Mouse (Mus musculus) cortical plate, adult 2 months (tissue): ENCODE results near the gene Rassf2. TPM values are rescaled to one million over a fixed set of nuclear protein-coding genes. Genes with fewer than 3 reads are reported as not detected.

ENCODE experiments used
- H3K27ac ChIP-seq: fragments of 200-500 bp; 2 replicates; pipeline ENCODE4 v1.5.1; 2012; ENCODE audit warnings: low read length, control low read depth, inconsistent platforms; ENCODE audit not compliant: insufficient read depth
- H3K4me1 ChIP-seq: fragments of 200-500 bp; 2 replicates; pipeline ENCODE4 v1.6.1; 2011; ENCODE audit warnings: low read length; ENCODE audit not compliant: control insufficient read depth, insufficient read depth
- H3K4me3 ChIP-seq: fragments of 200-500 bp; 2 replicates; pipeline ENCODE4 v1.5.1; 2011; ENCODE audit warnings: mild to moderate bottlenecking, low read length, control low read depth; ENCODE audit not compliant: insufficient read depth
- CTCF ChIP-seq: fragments of 200-500 bp; IDR thresholded peaks from 2 replicates; pipeline ENCODE4 v1.5.1; 2011; ENCODE audit warnings: mild to moderate bottlenecking, control low read depth, low read length; ENCODE audit not compliant: insufficient read depth; ENCODE audit errors: extremely low read depth
- POLR2A ChIP-seq: fragments of 200-500 bp; IDR thresholded peaks from 2 replicates; pipeline ENCODE4 v1.6.1; 2011; ENCODE audit warnings: mild to moderate bottlenecking, low read length, control low read depth; ENCODE audit not compliant: insufficient read depth; ENCODE audit errors: extremely low read depth
- polyA plus RNA-seq: library from polyadenylated mRNA; depleted of rRNA; stranded (reverse); fragments of >200 nt; gene quantifications from 2 replicates; pipeline ENCODE4 v1.2.3, GENCODE M21; 2012; rRNA removed

The Rassf2 gene
- polyA plus RNA-seq = 32.6 and 35.9 TPM in 2 replicates

- H3K4me3 ChIP-seq = peak within 1 kb of the TSS; percentile 33
- H3K4me1 ChIP-seq = no peaks in the 10 kb centered on the region
- peak within 1 kb of the TSS; percentile 73 for H3K27ac ChIP-seq
- TF ChIP-seq POLR2A (peak; percentile 42; the same call in 1 of the 2 replicates), CTCF (no peak)
Observed at GRCm38 (mm10) chr2:132029646-132030417, at the start of gene Rassf2. Gene Rassf2 (minus strand): TSS chr2:132030258.

- no peak overlapping the region for H3K27ac ChIP-seq
- TF ChIP-seq POLR2A (no peak), CTCF (no peak)
- H3K4me3 ChIP-seq = no peak overlapping the region
Observed at GRCm38 (mm10) chr2:132079139-132079538, 49.1 kb upstream of the Rassf2 start.

GRCm38 (mm10) chr2:132073052-132073451 is 43.0 kb upstream of the Rassf2 start:
- H3K4me3 ChIP-seq = no peak overlapping the region
- no peak overlapping the region for H3K27ac ChIP-seq
- H3K4me1 ChIP-seq = peaks cover 2% of the 10 kb centered on the region; the same call in 1 of the 2 replicates
- TF ChIP-seq POLR2A (no peak), CTCF (no peak)

More at GRCm38 (mm10) chr2:132079139-132079538, 49.1 kb upstream of the Rassf2 start:
- no peaks in the 10 kb centered on the region for H3K4me1 ChIP-seq

GRCm38 (mm10) chr2:132069985-132070735 is 40.1 kb upstream of the Rassf2 start:
- TF ChIP-seq POLR2A (no peak), CTCF (no peak)
- H3K4me1 ChIP-seq = peaks cover 2% of the 10 kb centered on the region; the same call in 1 of the 2 replicates
- H3K4me3 ChIP-seq = no peak overlapping the region
- H3K27ac ChIP-seq = no peak overlapping the region

GRCm38 (mm10) chr2:132064185-132064831 is 34.2 kb upstream of the Rassf2 start:
- no peaks in the 10 kb centered on the region for H3K4me1 ChIP-seq
- H3K4me3 ChIP-seq = no peak overlapping the region
- H3K27ac ChIP-seq = no peak overlapping the region
- TF ChIP-seq CTCF (no peak), POLR2A (no peak)

- no peak overlapping the region for H3K27ac ChIP-seq
- TF ChIP-seq POLR2A = no peak
- no peak for TF ChIP-seq CTCF
- no peak overlapping the region for H3K4me3 ChIP-seq
- H3K4me1 ChIP-seq = no peaks in the 10 kb centered on the region
Observed at GRCm38 (mm10) chr2:132063776-132064175, 33.7 kb upstream of the Rassf2 start.

GRCm38 (mm10) chr2:132061884-132062283 is 31.8 kb upstream of the Rassf2 start:
- H3K4me1 ChIP-seq = no peaks in the 10 kb centered on the region
- no peak overlapping the region for H3K27ac ChIP-seq
- TF ChIP-seq POLR2A (no peak), CTCF (no peak)
- no peak overlapping the region for H3K4me3 ChIP-seq

- no peak for TF ChIP-seq POLR2A
- TF ChIP-seq CTCF = peak; percentile 62
- Histone ChIP-seq H3K4me1 (no peaks in the 10 kb centered on the region), H3K4me3 (no peak overlapping the region), H3K27ac (no peak overlapping the region)
Observed at GRCm38 (mm10) chr2:132059919-132060318, 29.9 kb upstream of the Rassf2 start.

- TF ChIP-seq CTCF = no peak
- TF ChIP-seq POLR2A = no peak
- no peak overlapping the region for H3K27ac ChIP-seq
- no peak overlapping the region for H3K4me3 ChIP-seq
- no peaks in the 10 kb centered on the region for H3K4me1 ChIP-seq
Observed at GRCm38 (mm10) chr2:132055349-132055753, 25.3 kb upstream of the Rassf2 start.
